In genomic region chr2:51128090-51128489, GRCm38 (mm10) we compare ENCODE assay signal across 20 mouse cellular contexts. TPM values are rescaled to one million over a fixed set of nuclear protein-coding genes. Genes with fewer than 3 reads are reported as not detected.
DNase-seq lines count a peak whose midpoint lies in the region; ATAC-seq and TF ChIP-seq lines count a peak whose summit lies in the region.
"Had no signal": no experiment of that assay in that cellular context is flagged by ENCODE, and none has a peak within 500 bp of the region (broad histone marks: within the 10 kb centered on the region; RNA-seq: fewer than 3 reads in every experiment).

No protein-coding gene starts in this region.

- no peak overlapping the region for H3K9ac ChIP-seq in forebrain, embryonic 11.5 days (ENCODE audit: low read length)
- no peak overlapping the region for H3K9ac ChIP-seq in kidney, embryonic 15.5 days
- H3K9ac ChIP-seq in midbrain, embryonic 11.5 days (ENCODE audit: low read length), result no peak overlapping the region
- no peak overlapping the region for H3K9ac ChIP-seq in midbrain, embryonic 13.5 days (replicated peaks)
- H3K9ac ChIP-seq in limb, embryonic 14.5 days (ENCODE audit: low read depth, low read length, severe bottlenecking), result no peak overlapping the region
- H3K9ac ChIP-seq: heart, embryonic 12.5 days; hindbrain, embryonic 15.5 days; lung, embryonic 14.5 days had no signal

- TF ChIP-seq POLR2A in kidney, adult 2 months (IDR thresholded peaks at IDR 0.05; ENCODE audit: low read depth, low read length), result no peak
- TF ChIP-seq POLR2A in limb, embryonic 14.5 days (IDR thresholded peaks at IDR 0.05; ENCODE audit: borderline replicate concordance, extremely low read depth, insufficient read depth, insufficient read length), result no peak

- ATAC-seq in forebrain, embryonic 11.5 days (replicated peaks; ENCODE audit: low FRiP score), result 0 out of 2 replicates have a peak, but pooled peaks have one; percentile 27
- ATAC-seq in kidney, embryonic 15.5 days (replicated peaks; ENCODE audit: low FRiP score), result no peak
- ATAC-seq in midbrain, embryonic 11.5 days (ENCODE audit: low FRiP score), result peak; percentile 47
- no peak for ATAC-seq in midbrain, embryonic 13.5 days
- ATAC-seq in limb, embryonic 14.5 days (ENCODE audit: low FRiP score, low read depth), result peak; percentile 25; the same call in 1 of the 2 replicates

- peaks cover 15% of the 10 kb centered on the region for H3K36me3 ChIP-seq in forebrain, embryonic 11.5 days (ENCODE audit: control insufficient read depth, insufficient read depth, low read length)
- peaks cover 41% of the 10 kb centered on the region for H3K36me3 ChIP-seq in forebrain, embryonic 10.5 days (replicated peaks)
- peaks cover 14% of the 10 kb centered on the region for H3K36me3 ChIP-seq in kidney, adult 2 months (ENCODE audit: control insufficient read depth, insufficient read depth, low read length)
- peaks cover 34% of the 10 kb centered on the region for H3K36me3 ChIP-seq in kidney, embryonic 15.5 days
- peaks cover 23% of the 10 kb centered on the region for H3K36me3 ChIP-seq in midbrain, embryonic 11.5 days (ENCODE audit: control insufficient read depth, insufficient read depth, low read length)
- peaks cover 33% of the 10 kb centered on the region for H3K36me3 ChIP-seq in midbrain, embryonic 13.5 days
- peaks cover 38% of the 10 kb centered on the region for H3K36me3 ChIP-seq in limb, embryonic 14.5 days (ENCODE audit: control insufficient read depth, insufficient read depth, low read length)

- no peaks in the 10 kb centered on the region for H3K27me3 ChIP-seq in forebrain, embryonic 11.5 days (ENCODE audit: control insufficient read depth, insufficient read depth, low read length)
- H3K27me3 ChIP-seq in forebrain, embryonic 10.5 days (ENCODE audit: poor library complexity, severe bottlenecking), result no peaks in the 10 kb centered on the region
- no peaks in the 10 kb centered on the region for H3K27me3 ChIP-seq in kidney, adult 2 months (replicated peaks; ENCODE audit: control insufficient read depth, insufficient read depth, low read length)
- no peaks in the 10 kb centered on the region for H3K27me3 ChIP-seq in kidney, embryonic 15.5 days
- no peaks in the 10 kb centered on the region for H3K27me3 ChIP-seq in midbrain, embryonic 11.5 days (ENCODE audit: control insufficient read depth, insufficient read depth, low read length)
- no peaks in the 10 kb centered on the region for H3K27me3 ChIP-seq in midbrain, embryonic 13.5 days
- no peaks in the 10 kb centered on the region for H3K27me3 ChIP-seq in limb, embryonic 14.5 days (ENCODE audit: control insufficient read depth, insufficient read depth, low read length)
- H3K27me3 ChIP-seq: heart, embryonic 12.5 days; hindbrain, embryonic 15.5 days had no signal

- no peak for DNase-seq in forebrain, embryonic 11.5 days (ENCODE audit: low spot score)
- no peak for DNase-seq in forebrain, embryonic 10.5 days (ENCODE audit: extremely low spot score, low spot score)
- peak; percentile 87 for DNase-seq in kidney, adult 2 months
- peak; percentile 66 for DNase-seq in midbrain, embryonic 11.5 days (ENCODE audit: low spot score, missing footprints)
- no peak for DNase-seq in limb, embryonic 14.5 days (ENCODE audit: low spot score)
- no peak for DNase-seq in gastrocnemius, adult 18-20 months (ENCODE audit: low spot score)
- DNase-seq: adrenal gland, adult 8-10 months; cerebellum, adult 8-10 months; heart, postnatal 14 days; liver; lung, embryonic 14.5 days; lung, postnatal 4 days; right cerebral cortex, postnatal 25 days; thymus, postnatal 4 days had no signal

- 77% methylated on average over 4 of the region's 4 CpGs for WGBS in forebrain, embryonic 11.5 days
- WGBS in forebrain, embryonic 10.5 days, result 76% methylated on average over 4 of the region's 4 CpGs
- 53% methylated on average over 4 of the region's 4 CpGs for WGBS in kidney, adult 2 months
- WGBS in kidney, embryonic 15.5 days, result 85% methylated on average over 4 of the region's 4 CpGs
- 80% methylated on average over 4 of the region's 4 CpGs for WGBS in midbrain, embryonic 11.5 days
- WGBS in midbrain, embryonic 13.5 days, result 82% methylated on average over 4 of the region's 4 CpGs
- 63% methylated on average over 4 of the region's 4 CpGs for WGBS in limb, embryonic 14.5 days

- no peak overlapping the region for H3K4me2 ChIP-seq in forebrain, embryonic 11.5 days (ENCODE audit: low read depth, low read length, severe bottlenecking)
- H3K4me2 ChIP-seq in kidney, embryonic 15.5 days, result no peak overlapping the region
- H3K4me2 ChIP-seq in midbrain, embryonic 11.5 days, result no peak overlapping the region
- no peak overlapping the region for H3K4me2 ChIP-seq in midbrain, embryonic 13.5 days (replicated peaks)
- no peak overlapping the region for H3K4me2 ChIP-seq in limb, embryonic 14.5 days (replicated peaks; ENCODE audit: low read depth, low read length, severe bottlenecking)
- H3K4me2 ChIP-seq: heart, embryonic 12.5 days; hindbrain, embryonic 15.5 days; lung, embryonic 14.5 days had no signal

- H3K4me3 ChIP-seq in forebrain, embryonic 11.5 days (ENCODE audit: low read depth, low read length), result no peak overlapping the region
- no peak overlapping the region for H3K4me3 ChIP-seq in forebrain, embryonic 10.5 days
- no peak overlapping the region for H3K4me3 ChIP-seq in kidney, adult 2 months (ENCODE audit: insufficient read depth, low read depth, low read length)
- no peak overlapping the region for H3K4me3 ChIP-seq in kidney, embryonic 15.5 days (replicated peaks)
- no peak overlapping the region for H3K4me3 ChIP-seq in midbrain, embryonic 11.5 days (ENCODE audit: low read depth, low read length)
- no peak overlapping the region for H3K4me3 ChIP-seq in midbrain, embryonic 13.5 days (replicated peaks)
- H3K4me3 ChIP-seq in limb, embryonic 14.5 days (replicated peaks; ENCODE audit: low read length), result no peak overlapping the region
- H3K4me3 ChIP-seq: embryonic facial prominence, embryonic 10.5 days; erythroblast, embryonic 14.5 days; heart, embryonic 12.5 days; hindbrain, embryonic 15.5 days had no signal

- H3K4me1 ChIP-seq in forebrain, embryonic 11.5 days (replicated peaks; ENCODE audit: control insufficient read depth, insufficient read depth, low read length), result no peaks in the 10 kb centered on the region
- no peaks in the 10 kb centered on the region for H3K4me1 ChIP-seq in forebrain, embryonic 10.5 days
- no peaks in the 10 kb centered on the region; the same call in 1 of the 2 replicates for H3K4me1 ChIP-seq in kidney, adult 2 months (ENCODE audit: control insufficient read depth, insufficient read depth, low read length)
- no peaks in the 10 kb centered on the region for H3K4me1 ChIP-seq in kidney, embryonic 15.5 days
- H3K4me1 ChIP-seq in midbrain, embryonic 11.5 days (ENCODE audit: control insufficient read depth, insufficient read depth, low read length), result no peaks in the 10 kb centered on the region
- peaks cover 12% of the 10 kb centered on the region for H3K4me1 ChIP-seq in midbrain, embryonic 13.5 days (replicated peaks)
- H3K4me1 ChIP-seq in limb, embryonic 14.5 days (ENCODE audit: control insufficient read depth, insufficient read depth, low read length), result no peaks in the 10 kb centered on the region
- H3K4me1 ChIP-seq: embryonic facial prominence, embryonic 10.5 days; heart, embryonic 12.5 days; hindbrain, embryonic 15.5 days had no signal

- no peak overlapping the region for H3K27ac ChIP-seq in forebrain, embryonic 11.5 days (ENCODE audit: low read depth, low read length)
- no peak overlapping the region for H3K27ac ChIP-seq in forebrain, embryonic 10.5 days
- H3K27ac ChIP-seq in kidney, adult 2 months (ENCODE audit: insufficient read depth, low read depth, low read length), result no peak overlapping the region
- H3K27ac ChIP-seq in kidney, embryonic 15.5 days, result no peak overlapping the region
- H3K27ac ChIP-seq in midbrain, embryonic 11.5 days (ENCODE audit: low read depth, low read length), result no peak overlapping the region
- H3K27ac ChIP-seq in midbrain, embryonic 13.5 days, result no peak overlapping the region
- H3K27ac ChIP-seq in limb, embryonic 14.5 days (replicated peaks; ENCODE audit: low read depth, low read length), result no peak overlapping the region
- H3K27ac ChIP-seq: embryonic facial prominence, embryonic 10.5 days; hindbrain, embryonic 15.5 days had no signal

- TF ChIP-seq CTCF in kidney, adult 2 months (conservative IDR thresholded peaks at IDR 0.05; ENCODE audit: insufficient read depth, insufficient read length, low read depth, low read length), result no peak

- no peaks in the 10 kb centered on the region for H3K9me3 ChIP-seq in forebrain, embryonic 11.5 days (ENCODE audit: control insufficient read depth, low read length)
- no peaks in the 10 kb centered on the region for H3K9me3 ChIP-seq in forebrain, embryonic 10.5 days
- H3K9me3 ChIP-seq in kidney, embryonic 15.5 days (replicated peaks), result 0 out of 2 replicates have a peak, but pooled peaks cover 5% of the 10 kb centered on the region
- H3K9me3 ChIP-seq in midbrain, embryonic 11.5 days (ENCODE audit: control insufficient read depth, low read length), result no peaks in the 10 kb centered on the region
- H3K9me3 ChIP-seq in midbrain, embryonic 13.5 days, result no peaks in the 10 kb centered on the region
- H3K9me3 ChIP-seq in limb, embryonic 14.5 days (ENCODE audit: control insufficient read depth, low read length), result no peaks in the 10 kb centered on the region
- H3K9me3 ChIP-seq: embryonic facial prominence, embryonic 10.5 days; heart, embryonic 12.5 days; hindbrain, embryonic 15.5 days had no signal

RNA-seq across cellular contexts. Expression of gene Rnd3, which starts 20.8 kb away (rescaled TPM):
- 160 and 163 TPM in 2 replicates for polyA plus RNA-seq in forebrain, embryonic 11.5 days (2014; fragmentation: Nextera tagmentation; extraction: Ambion mirVana)
- 92.6 and 97.4 TPM in 2 replicates for polyA plus RNA-seq in forebrain, embryonic 10.5 days (2016; fragmentation: Nextera tagmentation; extraction: Ambion mirVana)
- 1.8 and 3.5 TPM in 2 replicates for polyA plus RNA-seq in kidney, adult 2 months (2012; rRNA removed)
- polyA plus RNA-seq in kidney, embryonic 15.5 days (2015; fragmentation: Nextera tagmentation; extraction: Ambion mirVana), result 41.6 and 43.5 TPM in 2 replicates
- polyA plus RNA-seq in midbrain, embryonic 11.5 days (2014; fragmentation: Nextera tagmentation; extraction: Ambion mirVana), result 338 and 393 TPM in 2 replicates
- 325 and 347 TPM in 2 replicates for polyA plus RNA-seq in midbrain, embryonic 13.5 days (2015; fragmentation: Nextera tagmentation; extraction: Ambion mirVana)
- 59.4 and 68.8 TPM in 2 replicates for polyA plus RNA-seq in limb, embryonic 14.5 days (2012; rRNA removed)
- 162 and 176 TPM in 2 replicates for polyA plus RNA-seq in limb, embryonic 14.5 days (2014; fragmentation: Nextera tagmentation; extraction: Ambion mirVana)
- total RNA-seq in gastrocnemius, adult 18-20 months (2021), result 1 to 10 TPM; 3.7 to 6.0 TPM
- polyA plus RNA-seq: erythroblast, embryonic 14.5 days had no signal

Comparison
In these comparisons a context has a peak if more than half of its experiments do, and no peak if none do; other contexts are left out.
1. ATAC-seq: peak in forebrain, embryonic 11.5 days (single experiment), midbrain, embryonic 11.5 days (single experiment) and limb, embryonic 14.5 days (single experiment); none in kidney, embryonic 15.5 days (single experiment) and midbrain, embryonic 13.5 days (single experiment).
2. DNase-seq: peak in kidney, adult 2 months (single experiment) and midbrain, embryonic 11.5 days (single experiment); none in forebrain, embryonic 11.5 days (single experiment), forebrain, embryonic 10.5 days (single experiment), limb, embryonic 14.5 days (single experiment) and gastrocnemius, adult 18-20 months (single experiment).